Mouse (Mus musculus): ENCODE results near the gene Foxp1.

DNA sequence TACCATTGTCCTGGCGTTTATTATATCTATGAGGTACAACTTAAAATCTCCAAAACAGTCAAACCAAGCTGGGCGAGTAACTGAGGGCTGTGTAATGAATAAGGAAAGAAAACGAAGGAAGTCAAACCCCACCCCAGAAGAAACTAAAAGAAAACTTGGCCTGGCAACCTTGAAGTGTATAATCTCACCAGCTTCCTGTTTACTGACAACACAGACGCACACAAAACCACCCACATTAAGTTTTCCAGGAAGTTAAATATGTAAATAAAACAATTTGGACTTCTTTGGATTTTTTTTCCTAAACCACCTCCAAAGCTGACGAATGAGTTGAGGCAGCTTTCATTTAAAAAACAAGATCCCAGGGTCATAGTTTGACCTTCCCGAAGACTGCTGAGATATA is 18.1 kb upstream of the Foxp1 start:
- no peak for TF ChIP-seq POLR2A (IDR thresholded peaks at IDR 0.05; ENCODE audit: low read depth, low read length)
- TF ChIP-seq CTCF (IDR thresholded peaks at IDR 0.05; ENCODE audit: extremely low read depth, insufficient read depth, insufficient read length, insufficient replicate concordance) = no peak
